Mouse (Mus musculus): ENCODE data around the gene Rnf4. TPM values are rescaled to one million over a fixed set of nuclear protein-coding genes. Genes with fewer than 3 reads are reported as not detected.

Gene Rnf4
- total and polyA plus RNA-seq, 3 experiments: 150 to 184 TPM; not detected in 1

DNA sequence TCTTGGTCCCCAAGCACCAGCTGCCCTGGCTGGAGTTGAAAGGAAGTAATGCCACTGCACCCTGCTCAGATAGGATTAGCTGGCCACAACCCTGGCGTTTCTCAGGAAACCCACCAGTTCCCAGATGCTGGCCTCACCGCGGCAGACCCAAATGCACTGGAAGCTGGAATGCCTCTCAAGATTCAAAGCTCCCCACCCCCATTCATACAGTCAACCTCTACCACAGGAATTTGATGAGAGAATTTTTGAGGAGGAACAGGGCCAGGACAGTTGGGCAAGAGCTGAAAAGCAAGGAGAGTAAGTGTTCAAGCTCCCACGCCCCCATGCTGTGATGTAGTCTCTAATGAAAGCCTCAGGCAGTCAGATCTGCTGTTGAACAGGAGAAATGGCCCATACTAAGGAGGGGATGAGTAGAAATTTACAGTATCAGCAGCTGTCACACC lies 9.8 kb upstream of the Rnf4 start:
- Histone ChIP-seq H3K79me2 (ENCODE audit: control insufficient read depth, insufficient read depth, low read length, poor library complexity) (no peaks in the 10 kb centered on the region), H3K27me3 (ENCODE audit: control insufficient read depth in 1 of 2, insufficient read depth in 2 of 2, low read length in 2 of 2) (peaks cover 5 to 7% of the 10 kb centered on the region in 2 experiments), H3K4me1 (ENCODE audit: control insufficient read depth in 1 of 2, insufficient read depth in 2 of 2, low read length in 2 of 2) (no peaks in the 10 kb centered on the region), H3K9me3 (replicated peaks; ENCODE audit: insufficient read depth, low read length) (no peaks in the 10 kb centered on the region), H3K9ac (ENCODE audit: control insufficient read depth, low read depth, low read length, poor library complexity, severe bottlenecking) (no peak overlapping the region), H3K4me3 (ENCODE audit: control insufficient read depth in 1 of 2, insufficient read depth in 1 of 2, low read depth in 2 of 2, low read length in 2 of 2) (no peak overlapping the region), H3K36me3 (ENCODE audit: control insufficient read depth in 1 of 2, insufficient read depth in 2 of 2, low read length in 2 of 2) (no peaks in the 10 kb centered on the region), H3K27ac (ENCODE audit: control insufficient read depth, low read depth, low read length) (no peak overlapping the region)
- TF ChIP-seq CHD2 (IDR thresholded peaks at IDR 0.05; ENCODE audit: low read length) (no peak), POLR2AphosphoS2 (IDR thresholded peaks at IDR 0.05; ENCODE audit: low read length) (no peak), MXI1 (IDR thresholded peaks at IDR 0.05; ENCODE audit: low read depth, low read length) (no peak), POLR2AphosphoS5 (IDR thresholded peaks at IDR 0.05; ENCODE audit: borderline replicate concordance, low read depth, low read length) (no peak), ELF1 (IDR thresholded peaks at IDR 0.05; ENCODE audit: low read depth, low read length) (no peak), RAD21 (IDR thresholded peaks at IDR 0.05; ENCODE audit: low read depth, low read length) (no peak), UBTF (IDR thresholded peaks at IDR 0.05; ENCODE audit: borderline replicate concordance, insufficient read depth, low read depth, low read length) (no peak), KAT2A (conservative IDR thresholded peaks at IDR 0.05; ENCODE audit: low read depth, low read length) (no peak), NELFE (IDR thresholded peaks at IDR 0.05; ENCODE audit: low read depth, low read length) (no peak), TCF12 (IDR thresholded peaks at IDR 0.05; ENCODE audit: low read depth, low read length) (no peak), MEF2A (IDR thresholded peaks at IDR 0.05; ENCODE audit: extremely low read depth, insufficient replicate concordance, low read depth, low read length, poor library complexity, severe bottlenecking) (no peak), USF2 (IDR thresholded peaks at IDR 0.05; ENCODE audit: borderline replicate concordance in 1 of 2, insufficient read depth in 1 of 2, low read depth in 1 of 2, low read length in 2 of 2) (no peak), POLR2A (IDR thresholded peaks at IDR 0.05; ENCODE audit: control insufficient read depth in 1 of 2, insufficient read depth in 1 of 2, low read depth in 1 of 2, low read length in 2 of 2, poor library complexity in 1 of 2) (no peak)
- no peak for DNase-seq (ENCODE audit: low read depth, low spot score)

DNA sequence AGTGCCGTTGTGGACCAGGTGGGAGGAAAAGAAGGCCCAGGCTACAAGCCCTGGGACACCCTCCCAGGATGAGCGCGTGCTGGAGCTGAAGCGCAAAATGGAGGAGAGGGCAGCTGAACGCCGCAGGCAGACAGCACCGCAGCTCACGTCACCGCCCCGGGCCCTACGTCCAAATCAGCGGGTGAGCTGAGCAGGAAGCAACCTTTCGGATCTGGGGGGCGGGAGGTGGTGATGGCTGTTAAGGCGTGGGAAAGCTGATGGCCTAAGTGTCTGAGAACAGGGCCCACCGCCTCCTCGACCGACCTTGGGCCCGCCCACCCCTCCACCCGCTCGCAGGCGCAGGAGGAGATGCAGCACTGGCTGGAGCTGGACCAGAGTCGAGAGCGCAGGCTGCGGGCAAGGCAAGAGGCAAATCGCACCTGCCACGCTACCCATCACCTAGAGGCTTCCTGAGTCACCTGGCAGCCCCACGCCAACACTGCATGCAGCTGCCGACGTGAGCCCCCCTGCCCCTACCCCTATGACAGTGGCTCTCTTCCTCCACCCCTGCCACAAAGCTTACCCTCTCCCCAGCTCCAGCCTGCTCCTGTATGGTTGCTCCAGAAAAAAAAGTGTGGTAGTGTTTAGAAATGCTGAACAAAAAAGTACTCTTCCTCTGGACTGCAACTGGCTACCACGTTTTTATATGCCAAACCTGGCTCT lies 9.1 kb upstream of the Rnf4 start:
- no peak overlapping the region for H3K9ac ChIP-seq (ENCODE audit: control insufficient read depth, low read depth, low read length, poor library complexity, severe bottlenecking)
- no peaks in the 10 kb centered on the region for H3K9me3 ChIP-seq (replicated peaks; ENCODE audit: insufficient read depth, low read length)
- no peak for DNase-seq (ENCODE audit: low read depth, low spot score)
- H3K27me3 ChIP-seq (ENCODE audit: control insufficient read depth in 1 of 2, insufficient read depth in 2 of 2, low read length in 2 of 2): peaks cover 5% of the 10 kb centered on the region in 2 experiments
- H3K27ac ChIP-seq (ENCODE audit: control insufficient read depth, low read depth, low read length): no peak overlapping the region
- no peak overlapping the region for H3K4me3 ChIP-seq (ENCODE audit: control insufficient read depth in 1 of 2, insufficient read depth in 1 of 2, low read depth in 2 of 2, low read length in 2 of 2)
- H3K4me1 ChIP-seq (ENCODE audit: control insufficient read depth in 1 of 2, insufficient read depth in 2 of 2, low read length in 2 of 2): no peaks in the 10 kb centered on the region
- TF ChIP-seq MEF2A (IDR thresholded peaks at IDR 0.05; ENCODE audit: extremely low read depth, insufficient replicate concordance, low read depth, low read length, poor library complexity, severe bottlenecking) (no peak), JUND (IDR thresholded peaks at IDR 0.05; ENCODE audit: low read depth, low read length) (no peak), MYC (IDR thresholded peaks at IDR 0.05; ENCODE audit: low read depth, low read length) (no peak), CHD1 (IDR thresholded peaks at IDR 0.05; ENCODE audit: low read depth, low read length) (no peak), NELFE (IDR thresholded peaks at IDR 0.05; ENCODE audit: low read depth, low read length) (no peak), ELF1 (IDR thresholded peaks at IDR 0.05; ENCODE audit: low read depth, low read length) (no peak), GABPA (IDR thresholded peaks at IDR 0.05; ENCODE audit: low read depth, low read length) (no peak), POLR2A (IDR thresholded peaks at IDR 0.05; ENCODE audit: control insufficient read depth in 1 of 2, insufficient read depth in 1 of 2, low read depth in 1 of 2, low read length in 2 of 2, poor library complexity in 1 of 2) (no peak), ZKSCAN1 (IDR thresholded peaks at IDR 0.05; ENCODE audit: low read depth, low read length) (no peak), KAT2A (conservative IDR thresholded peaks at IDR 0.05; ENCODE audit: low read depth, low read length) (no peak), TCF12 (IDR thresholded peaks at IDR 0.05; ENCODE audit: low read depth, low read length) (no peak)
- no peaks in the 10 kb centered on the region for H3K79me2 ChIP-seq (ENCODE audit: control insufficient read depth, insufficient read depth, low read length, poor library complexity)
- H3K36me3 ChIP-seq (ENCODE audit: control insufficient read depth in 1 of 2, insufficient read depth in 2 of 2, low read length in 2 of 2): no peaks in the 10 kb centered on the region
